Mouse (Mus musculus) ES-CJ7 (cell line): Measurements from ENCODE around the gene Krtap19-4.

Experiments
- DNase-seq: peaks from one replicate; pipeline ENCODE4 v3.0.0; 2011; ENCODE audit warnings: low read depth, low spot score

Krtap19-4 gene

GRCm38 (mm10) chr16:88884989-88885388 is at the start of gene Krtap19-4:
Gene Krtap19-4, minus strand, starts transcription at chr16:88885089.
- no peak for DNase-seq

GRCm38 (mm10) chr16:88932165-88932564 is 47.3 kb upstream of the Krtap19-4 start, which contains the start of gene Krtap19-9b:
Gene Krtap19-9b, minus strand, starts transcription at chr16:88932265.
- DNase-seq, result no peak

GRCm38 (mm10) chr16:88896357-88896756 is 11.5 kb upstream of the Krtap19-4 start, which contains the start of gene Krtap19-5:
Gene Krtap19-5, minus strand, starts transcription at chr16:88896457.
- no peak for DNase-seq

GRCm38 (mm10) chr16:88886870-88887269 is 2.0 kb upstream of the Krtap19-4 start:
- DNase-seq, result no peak

GRCm38 (mm10) chr16:88877938-88878337 is 7.0 kb downstream of the Krtap19-4 start, which contains the start of gene Krtap19-3:
Gene Krtap19-3, minus strand, starts transcription at chr16:88878038.
- DNase-seq, result no peak

- DNase-seq, result no peak
Measured at GRCm38 (mm10) chr16:88874169-88874568, 10.7 kb downstream of the Krtap19-4 start, which contains the start of gene Krtap19-2. Gene Krtap19-2, minus strand, starts transcription at chr16:88874269.

GRCm38 (mm10) chr16:88869311-88869710 is 15.6 kb downstream of the Krtap19-4 start, which contains the start of gene Krtap19-1:
Gene Krtap19-1, minus strand, starts transcription at chr16:88869411.
- DNase-seq, result no peak

- DNase-seq, result no peak
Measured at GRCm38 (mm10) chr16:88864887-88865407, 19.9 kb downstream of the Krtap19-4 start.

GRCm38 (mm10) chr16:88851450-88851849 is 33.4 kb downstream of the Krtap19-4 start:
- peak; percentile 47 for DNase-seq

- DNase-seq, result no peak
Measured at GRCm38 (mm10) chr16:88848558-88848957, 36.3 kb downstream of the Krtap19-4 start.

- no peak for DNase-seq
Measured at GRCm38 (mm10) chr16:88847363-88847762, 37.5 kb downstream of the Krtap19-4 start.
